Mouse (Mus musculus) fat pad, adult 2 months (tissue): ENCODE data around the gene Lrg1.
"Not testable (repeated sequence)": the region's sequence is repeated elsewhere in the genome, so short reads cannot be mapped to it uniquely, and the experiment has no call there.

Experiments
- DNase-seq: peaks from one replicate; pipeline ENCODE4 v3.0.0-alpha.2; 2011; ENCODE audit warnings: low read depth, low spot score; ENCODE audit errors: extremely low read depth

The Lrg1 gene

DNA sequence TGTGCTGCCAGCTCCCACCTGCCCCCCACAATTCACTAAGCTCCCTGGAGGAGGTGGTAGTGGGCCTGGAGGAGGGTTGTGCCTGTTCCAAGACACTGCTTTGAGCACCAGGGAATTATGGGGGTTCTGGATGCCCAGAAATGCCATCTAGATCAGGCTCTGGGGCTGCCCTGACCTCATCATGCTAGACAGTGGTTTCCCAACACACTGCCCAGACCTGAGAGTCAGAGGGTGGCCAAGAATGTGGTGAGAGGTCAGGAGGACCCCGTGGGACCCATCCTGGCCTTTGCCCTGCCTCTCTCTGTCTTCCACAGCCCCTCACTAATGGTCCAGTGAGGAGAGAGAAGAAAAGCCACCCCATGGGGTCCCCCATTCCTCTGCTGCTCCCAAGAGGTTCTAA lies 10.8 kb downstream of the Lrg1 start:
- no peak for DNase-seq

DNA sequence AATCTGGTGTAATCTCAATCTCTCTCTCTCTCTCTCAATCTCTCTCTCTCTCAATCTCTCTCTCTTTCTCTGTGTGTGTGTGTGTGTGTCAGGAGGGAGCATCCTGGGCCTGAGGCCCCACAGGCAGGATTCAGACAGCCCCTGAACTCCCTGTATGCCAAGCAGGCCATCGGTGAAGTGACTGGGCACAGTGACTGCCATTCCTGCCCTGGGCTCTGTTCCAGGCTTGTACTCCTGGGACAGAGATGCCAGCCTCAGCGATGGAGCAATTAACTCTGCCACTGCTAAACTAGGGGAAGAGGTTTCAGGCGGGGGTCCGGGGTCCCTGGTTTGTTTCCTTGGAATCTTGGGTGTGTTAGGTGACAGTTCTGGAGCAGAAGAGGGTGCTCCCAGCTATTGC lies 11.2 kb downstream of the Lrg1 start:
- DNase-seq, result no peak

DNA sequence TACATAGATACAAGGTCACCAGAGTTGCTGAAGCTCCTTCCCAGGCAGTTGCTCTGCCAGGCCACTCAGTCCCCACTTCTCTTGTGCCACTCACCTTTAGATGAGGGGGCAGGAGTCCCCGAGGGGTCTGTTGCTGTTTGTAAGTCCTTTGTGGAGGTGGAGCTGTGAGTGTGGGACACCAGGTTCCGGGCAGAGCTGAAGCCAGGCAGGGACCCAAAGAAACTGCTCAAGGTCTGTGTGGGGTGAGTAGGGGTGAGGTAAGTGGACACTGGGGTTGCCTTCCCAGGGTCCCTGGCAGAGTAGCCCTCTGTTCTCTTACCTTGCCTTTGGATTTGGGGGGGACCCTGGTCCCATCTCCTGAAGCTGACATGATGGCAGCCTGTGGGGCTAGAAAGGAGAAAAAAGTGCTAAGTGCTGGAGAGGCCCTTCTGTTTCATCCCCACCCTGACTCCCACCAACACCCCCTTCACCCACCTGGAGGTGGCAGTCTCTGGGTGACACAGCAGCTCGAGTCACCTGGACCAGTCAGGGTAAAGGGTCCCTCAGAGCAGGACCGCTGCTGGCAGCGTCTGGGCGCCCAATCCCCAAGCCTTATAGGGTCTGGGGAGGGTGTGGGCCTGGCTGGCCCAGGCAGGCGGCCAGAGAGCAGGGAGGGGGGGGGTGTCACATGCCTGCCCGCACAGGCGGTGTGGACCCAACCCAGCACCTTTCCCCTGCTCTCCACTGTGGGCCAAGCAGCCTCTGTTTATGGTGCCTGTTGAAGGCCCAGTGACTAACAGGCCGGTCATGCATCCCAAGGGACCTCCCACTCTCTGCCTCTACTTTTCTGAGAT lies 12.4 kb downstream of the Lrg1 start, which contains the start of gene Plin4:
Plin4 (minus strand) TSS at position 585 of the 833 bp plus-strand sequence.
- no peak for DNase-seq

DNA sequence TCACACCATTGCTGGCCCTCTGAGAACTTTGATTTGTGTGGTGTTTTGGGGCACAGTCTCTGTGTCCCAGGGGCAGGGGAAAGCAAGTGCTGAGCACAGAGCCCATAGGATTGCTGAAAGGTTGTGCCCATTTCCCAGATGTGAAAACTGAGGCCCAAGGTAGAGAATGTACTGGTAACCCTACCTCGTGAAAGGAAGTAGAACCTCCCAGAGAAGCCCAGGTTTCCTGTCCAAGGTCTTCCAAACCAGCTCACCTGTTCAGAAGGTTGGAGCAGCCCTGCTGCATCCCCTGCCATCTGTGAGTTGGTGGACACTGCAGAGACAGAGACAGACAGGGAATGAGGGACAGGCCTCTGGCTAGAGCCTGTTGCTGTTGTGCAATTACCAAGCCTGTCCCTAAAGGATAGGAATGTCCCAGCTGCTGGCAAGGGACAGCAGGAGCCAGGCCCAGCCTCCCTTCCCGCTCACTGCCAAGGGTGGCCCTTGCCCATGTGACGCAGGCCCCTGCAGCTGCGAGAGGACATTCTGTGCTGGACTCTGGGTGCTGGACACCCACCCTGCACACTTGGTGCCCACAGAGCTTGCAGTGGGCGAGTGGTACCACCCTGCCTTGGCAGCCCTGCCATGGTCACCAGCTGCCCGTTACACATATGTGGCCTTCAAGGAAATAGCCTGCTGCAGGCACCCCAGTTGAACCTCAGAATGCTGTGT lies 13.3 kb downstream of the Lrg1 start:
- no peak for DNase-seq

DNA sequence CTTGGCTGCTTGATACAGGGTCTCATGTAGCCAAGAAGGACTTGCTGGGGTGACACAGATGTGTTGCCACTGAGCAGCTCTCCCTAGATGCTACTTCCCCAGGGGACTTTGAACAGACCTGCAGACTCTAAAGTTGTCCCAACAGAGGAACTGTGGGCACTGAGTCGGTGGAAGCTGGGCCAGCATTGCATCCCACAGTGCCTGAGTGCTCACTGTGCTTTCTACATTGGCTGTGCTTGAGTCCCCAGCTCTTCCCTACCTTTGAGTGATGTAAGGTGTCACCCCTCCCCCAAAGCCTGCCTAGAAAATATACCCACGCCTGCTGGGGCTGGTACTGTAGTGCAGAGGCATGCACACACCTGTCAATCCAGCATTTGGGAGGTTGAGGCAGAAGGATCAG lies 14.1 kb downstream of the Lrg1 start:
- no peak for DNase-seq

DNA sequence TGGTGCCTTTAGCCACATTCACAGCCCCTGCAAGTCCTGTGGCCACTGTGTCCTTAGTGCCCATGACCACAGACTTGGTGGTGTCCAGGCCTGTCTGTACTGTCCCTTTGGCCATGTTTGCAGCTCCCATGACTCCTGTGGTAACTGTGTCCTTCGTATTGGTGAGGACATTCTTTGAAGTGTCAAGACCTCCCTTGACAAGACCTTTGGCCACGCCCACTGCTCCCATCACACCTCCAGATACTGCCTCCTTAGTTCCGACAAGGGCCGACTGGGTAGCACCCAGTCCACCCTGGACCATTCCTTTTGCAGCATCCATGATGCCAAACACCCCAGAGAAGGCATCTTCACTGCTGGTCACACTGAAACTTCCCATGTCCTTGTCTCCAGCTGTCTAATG lies 14.8 kb downstream of the Lrg1 start:
- DNase-seq, result no peak

DNA sequence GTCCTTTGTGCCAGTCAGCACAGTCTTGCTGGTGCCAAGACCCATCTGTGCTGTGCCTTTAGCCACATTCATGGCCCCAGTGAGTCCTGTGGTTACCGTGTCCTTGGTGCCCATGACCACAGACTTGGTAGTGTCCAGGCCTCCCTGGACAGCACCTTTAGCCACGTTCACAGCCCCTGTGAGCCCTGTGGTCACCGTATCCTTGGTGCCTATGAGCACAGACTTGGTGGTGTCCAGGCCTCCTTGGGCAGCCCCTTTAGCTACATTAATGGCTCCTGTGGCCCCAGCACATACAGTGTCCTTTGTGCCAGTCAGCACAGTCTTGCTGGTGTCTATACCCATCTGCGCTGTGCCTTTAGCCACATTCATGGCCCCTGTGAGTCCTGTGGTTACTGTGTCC lies 15.4 kb downstream of the Lrg1 start:
- not testable (repeated sequence) for DNase-seq

DNA sequence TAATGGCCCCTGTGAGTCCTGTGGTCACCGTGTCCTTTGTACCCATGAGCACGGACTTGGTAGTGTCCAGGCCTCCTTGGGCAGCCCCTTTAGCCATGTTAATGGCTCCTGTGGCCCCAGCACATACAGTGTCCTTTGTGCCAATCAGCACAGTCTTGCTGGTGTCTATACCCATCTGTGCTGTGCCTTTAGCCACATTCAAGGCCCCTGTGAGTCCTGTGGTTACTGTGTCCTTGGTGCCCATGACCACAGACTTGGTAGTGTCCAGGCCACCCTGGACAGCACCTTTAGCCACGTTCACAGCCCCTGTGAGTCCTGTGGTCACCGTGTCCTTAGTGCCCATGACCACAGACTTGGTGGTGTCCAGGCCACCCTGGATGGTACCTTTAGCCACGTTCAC lies 17.0 kb downstream of the Lrg1 start:
- DNase-seq, result not testable (repeated sequence)

DNA sequence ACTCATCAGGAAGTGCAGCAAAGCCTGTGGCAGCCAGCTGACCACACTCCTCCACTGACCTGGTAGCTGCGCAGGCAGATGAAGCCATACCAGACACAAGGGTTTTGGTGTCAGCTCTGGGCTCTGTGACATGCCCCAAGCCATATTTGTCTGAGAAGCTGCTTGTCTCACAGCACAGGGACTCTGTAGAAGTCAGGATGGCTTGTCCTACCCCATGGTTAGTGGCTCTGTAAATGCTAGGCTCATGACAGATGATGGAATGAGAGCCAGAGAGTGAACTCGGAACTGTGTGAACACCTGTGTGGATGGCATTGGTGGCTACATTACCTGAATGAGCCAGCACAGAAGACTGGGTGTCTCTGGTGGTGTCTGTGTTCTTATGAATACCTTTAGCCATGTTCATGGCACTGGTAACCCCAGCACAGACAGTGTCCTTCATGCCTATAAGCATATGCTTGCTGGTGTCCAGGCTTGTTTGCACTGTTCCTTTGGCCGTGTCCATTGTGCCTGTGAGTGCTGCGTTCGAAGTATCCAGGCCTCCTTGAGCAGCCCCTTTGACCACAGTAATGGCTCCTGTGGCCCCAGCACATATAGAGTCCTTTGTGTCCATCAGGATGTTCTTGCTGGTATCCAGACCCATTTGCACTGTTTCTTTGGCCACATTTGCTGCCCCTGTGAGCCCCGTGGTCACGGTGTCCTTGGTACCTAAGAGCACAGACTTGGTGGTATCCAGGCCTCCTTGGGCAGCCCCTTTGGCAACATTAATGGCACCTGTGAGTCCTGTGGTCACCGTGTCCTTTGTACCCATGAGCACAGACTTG lies 18.1 kb downstream of the Lrg1 start:
- DNase-seq, result no peak

DNA sequence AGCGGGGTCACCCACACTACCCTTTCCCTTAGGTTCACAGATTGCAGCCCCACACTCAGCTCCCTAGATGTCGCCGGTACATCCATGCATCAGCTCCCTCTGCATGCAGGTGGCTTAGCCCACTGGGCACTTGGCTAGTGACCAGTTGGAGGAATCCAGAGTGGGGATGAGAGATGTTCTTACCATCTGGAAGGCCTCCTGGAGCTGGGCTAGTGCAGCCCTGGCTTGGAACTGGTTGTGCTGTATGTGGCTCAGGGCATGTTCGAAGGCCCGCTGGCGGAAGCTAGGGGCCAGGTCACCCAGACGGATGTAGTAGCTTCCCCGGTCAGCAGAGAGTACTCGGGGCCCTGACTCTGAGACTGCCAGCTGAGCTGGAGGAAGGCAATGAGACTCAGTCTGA lies 18.9 kb downstream of the Lrg1 start:
- no peak for DNase-seq

DNA sequence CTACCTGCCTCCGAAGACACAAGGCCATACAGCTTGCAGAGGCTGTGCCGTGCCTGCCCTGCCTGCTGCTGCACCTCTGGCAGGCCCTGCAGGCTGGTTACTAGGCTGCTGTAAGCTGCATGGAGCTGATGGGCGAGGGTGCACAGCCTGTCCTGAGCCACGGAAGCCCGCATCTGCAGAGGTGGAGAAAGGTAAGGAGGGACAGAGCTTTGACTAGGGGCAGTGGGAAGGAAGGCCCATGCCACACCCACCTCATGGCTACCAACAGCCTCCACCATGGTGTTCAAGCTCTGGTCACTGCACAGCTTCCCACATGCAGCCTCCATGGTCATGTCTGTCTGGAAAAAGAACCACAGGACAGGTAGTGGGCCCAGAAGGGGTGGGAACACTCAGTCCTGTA lies 19.6 kb downstream of the Lrg1 start:
- DNase-seq, result no peak

DNA sequence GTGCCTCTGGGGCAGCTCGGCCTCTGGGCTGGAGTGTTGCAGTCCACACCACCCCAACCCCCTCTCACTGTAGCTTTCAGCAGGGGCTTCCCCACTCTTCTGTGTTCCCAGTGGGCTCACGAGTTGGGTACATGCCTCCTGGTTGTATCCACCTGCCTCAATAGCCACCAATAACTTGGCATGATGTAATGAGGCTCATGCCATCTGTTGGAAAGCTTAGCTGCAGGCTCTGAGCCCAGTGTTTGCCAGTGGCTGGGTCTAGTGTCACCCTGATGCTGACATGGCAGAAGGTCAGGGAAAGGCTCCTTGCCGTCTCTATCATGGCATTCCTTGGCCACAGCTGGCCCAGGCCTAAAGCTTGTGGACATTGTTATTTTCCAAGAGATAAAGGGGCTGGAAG lies 21.0 kb downstream of the Lrg1 start:
- DNase-seq, result no peak

DNA sequence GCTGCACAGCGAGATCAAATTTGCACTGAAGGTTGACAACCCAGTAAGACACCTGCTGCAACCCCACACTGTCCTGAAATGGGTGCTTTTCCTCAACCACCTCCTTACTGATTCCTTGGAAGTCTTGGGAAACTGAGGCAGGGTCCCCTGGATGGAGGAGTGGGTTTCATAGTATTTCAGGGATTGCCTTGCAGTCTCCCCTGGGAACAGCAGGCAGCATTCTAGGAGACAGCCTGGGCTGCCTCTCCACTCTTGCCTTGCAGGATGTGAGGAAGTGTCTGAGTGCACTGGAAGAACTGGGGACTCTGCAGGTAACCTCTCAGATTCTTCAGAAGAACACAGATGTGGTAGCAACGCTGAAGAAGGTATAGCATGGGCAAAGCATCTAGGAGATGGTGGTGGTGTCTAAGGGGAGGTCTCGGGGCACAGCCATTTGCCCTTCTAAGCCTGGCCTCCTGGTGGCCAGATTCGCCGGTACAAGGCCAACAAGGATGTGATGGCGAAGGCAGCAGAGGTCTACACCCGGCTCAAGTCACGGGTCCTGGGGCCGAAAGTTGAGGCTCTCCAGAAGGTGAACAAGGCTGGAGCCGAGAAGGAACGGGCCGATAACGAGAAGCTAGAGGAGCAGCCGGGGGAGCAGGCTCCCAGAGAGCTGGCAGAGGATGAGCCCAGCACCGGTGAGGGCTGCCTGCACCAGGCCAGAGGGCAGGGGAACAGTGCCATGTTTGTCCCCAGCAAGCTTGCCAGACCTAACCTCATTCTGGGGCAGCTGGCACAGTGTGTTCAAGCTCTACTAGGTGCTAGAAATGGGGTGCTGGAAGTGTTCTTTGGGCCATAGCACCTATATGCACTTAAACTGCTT lies 22.9 kb downstream of the Lrg1 start:
- DNase-seq, result no peak

DNA sequence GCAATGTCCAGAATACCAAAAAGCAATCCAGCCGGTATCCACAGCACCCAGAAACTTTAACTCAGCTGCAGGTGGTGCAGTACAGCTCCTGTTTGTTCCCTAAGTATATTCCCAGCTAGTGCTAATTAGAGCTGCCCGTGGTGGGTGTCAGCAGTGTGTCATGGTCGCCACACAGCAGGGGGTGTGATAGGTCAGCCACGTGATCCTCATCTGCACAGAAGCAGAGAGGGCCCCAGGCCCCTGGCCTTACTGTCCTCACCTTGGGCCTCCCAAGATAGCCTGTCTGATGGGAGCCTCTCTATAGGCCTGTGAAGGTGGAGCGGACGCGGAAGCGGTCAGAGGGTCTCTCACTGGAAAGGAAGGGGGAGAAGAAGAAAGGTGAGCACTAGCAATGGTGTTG lies 23.6 kb downstream of the Lrg1 start:
- no peak for DNase-seq

DNA sequence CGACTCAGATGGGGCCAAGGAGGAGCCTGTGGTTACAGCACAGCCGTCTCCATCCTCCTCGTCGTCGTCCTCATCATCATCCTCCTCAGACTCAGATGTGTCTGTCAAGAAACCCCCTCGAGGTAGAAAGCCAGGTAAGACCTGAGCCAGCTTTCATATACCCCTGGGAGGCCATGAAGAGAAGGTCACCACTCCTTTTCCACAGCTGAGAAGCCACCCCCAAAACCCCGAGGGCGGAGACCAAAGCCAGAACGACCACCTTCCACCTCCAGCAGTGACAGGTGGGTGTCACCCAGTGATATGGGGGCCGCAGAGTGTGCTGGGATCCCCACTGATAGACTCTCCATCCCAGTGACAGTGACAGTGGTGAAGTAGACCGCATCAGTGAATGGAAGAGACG lies 24.9 kb downstream of the Lrg1 start:
- no peak for DNase-seq

DNA sequence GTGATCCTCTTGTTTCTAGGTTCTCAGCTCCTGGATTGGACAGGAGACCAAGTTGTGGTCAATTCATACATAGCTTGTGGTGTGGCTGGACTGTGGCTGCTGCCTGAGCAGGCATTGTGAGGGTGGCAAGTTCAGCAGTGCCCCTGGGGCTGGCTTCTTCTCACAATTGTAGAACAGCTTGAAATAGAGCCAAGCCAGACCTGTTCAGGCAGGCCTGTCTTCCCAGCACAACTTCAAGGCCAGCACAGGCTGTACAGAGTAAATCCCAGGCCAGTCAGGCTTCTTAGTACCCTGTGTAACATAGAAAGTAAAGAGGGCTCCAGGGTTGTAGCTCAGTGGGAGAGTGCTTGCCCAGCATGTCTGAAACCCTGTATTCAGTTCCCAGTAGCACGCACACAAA lies 29.0 kb downstream of the Lrg1 start:
- DNase-seq, result peak; percentile 90

DNA sequence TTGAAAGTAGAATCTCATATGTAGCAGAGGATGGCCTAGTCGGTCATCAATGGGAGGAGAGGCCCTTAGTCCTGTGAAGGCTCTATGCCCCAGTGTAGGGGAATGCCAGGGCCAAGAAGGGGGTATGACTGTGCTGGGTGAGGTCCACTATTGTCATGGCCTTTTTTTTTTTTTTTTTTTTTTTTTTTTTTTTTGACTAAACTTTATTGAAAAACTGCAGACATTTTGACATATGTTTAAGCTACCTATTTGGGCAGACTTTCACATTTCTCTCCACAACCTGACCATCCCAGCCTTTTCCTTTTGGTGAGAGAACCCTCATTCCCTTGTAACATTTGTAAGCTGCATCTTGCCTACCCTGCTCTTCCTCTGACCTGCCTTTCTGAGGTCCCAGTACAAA lies 29.5 kb downstream of the Lrg1 start:
- DNase-seq, result no peak

DNA sequence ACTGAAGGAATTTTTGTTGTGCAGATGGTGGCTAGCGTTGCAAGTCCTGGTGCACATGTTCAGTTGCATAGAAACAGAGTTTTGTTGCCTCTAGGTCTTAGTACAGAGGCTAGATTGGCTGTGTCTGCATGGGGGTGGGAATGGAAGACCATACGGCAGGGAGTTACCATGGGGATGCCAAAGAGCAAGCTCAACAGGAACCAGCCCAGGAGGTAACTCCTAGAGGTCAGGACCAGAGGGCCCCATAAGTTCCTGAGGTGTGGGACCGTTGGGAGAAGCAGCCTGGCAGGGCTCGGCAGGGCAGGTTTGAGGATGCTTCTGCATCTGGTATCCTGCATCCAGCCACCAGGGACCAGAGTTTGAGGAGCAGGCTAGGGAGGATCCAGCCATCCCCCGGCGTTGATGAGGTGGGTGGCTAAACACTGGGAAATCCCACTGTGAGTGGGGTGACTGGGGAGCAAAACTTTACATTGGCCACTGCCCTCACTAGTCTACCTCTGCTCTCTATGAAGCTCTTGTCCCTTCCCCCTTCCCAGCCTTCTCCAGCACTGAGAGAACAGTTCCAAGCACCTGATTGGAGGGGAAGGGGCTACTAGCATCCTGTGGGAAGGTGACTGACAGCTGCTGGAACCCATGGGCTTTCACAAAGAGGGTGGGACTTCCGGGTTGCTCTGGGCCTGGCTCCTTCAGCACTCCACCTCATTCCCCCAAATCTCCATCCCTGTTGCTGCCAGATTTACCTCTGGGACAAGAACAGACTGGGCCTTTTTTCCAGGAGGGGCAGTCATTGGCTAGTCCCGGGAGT lies 40.8 kb downstream of the Lrg1 start:
- no peak for DNase-seq

DNA sequence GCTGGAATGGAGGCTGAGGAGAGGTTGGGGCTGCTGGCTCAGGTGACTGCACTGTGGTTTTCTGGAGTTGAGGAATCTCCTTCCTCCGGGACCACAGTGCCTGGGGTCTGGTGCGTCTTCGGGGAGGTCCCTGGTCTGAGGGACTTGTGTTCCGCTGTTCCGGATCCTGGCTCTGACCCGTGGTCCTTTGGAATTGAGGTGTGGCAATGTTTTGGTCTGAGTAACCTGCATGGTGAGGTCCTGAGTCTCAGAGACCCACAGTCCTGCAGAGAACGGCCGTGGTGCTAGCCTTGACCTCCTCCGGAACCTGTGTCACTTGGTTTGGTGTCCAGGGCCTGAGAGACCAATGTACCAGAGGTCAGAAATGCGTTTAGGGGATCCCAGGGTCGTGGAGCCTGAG lies 41.9 kb downstream of the Lrg1 start:
- no peak for DNase-seq
